Mouse (Mus musculus) heart, embryonic 10.5 days (tissue): ENCODE data around the gene B4galnt3. TPM values are rescaled to one million over a fixed set of nuclear protein-coding genes. Genes with fewer than 3 reads are reported as not detected.

Source experiments
- DNase-seq: peaks from one replicate; pipeline ENCODE4 v3.0.0-alpha.2; 2017; ENCODE audit warnings: low spot score
- H3K27ac ChIP-seq: fragments of 300-500 bp; sonication (generic); 2 replicates; pipeline ENCODE4 v1.5.1; 2016; ENCODE audit warnings: mild to moderate bottlenecking
- H3K27me3 ChIP-seq: fragments of 300-500 bp; sonication (generic); 2 replicates; pipeline ENCODE4 v1.6.1; 2016; ENCODE audit warnings: mild to moderate bottlenecking; ENCODE audit not compliant: poor library complexity, insufficient read depth, severe bottlenecking
- H3K36me3 ChIP-seq: fragments of 300-500 bp; sonication (generic); 2 replicates; pipeline ENCODE4 v1.6.1; 2016; ENCODE audit warnings: mild to moderate bottlenecking, moderate library complexity
- H3K4me1 ChIP-seq: fragments of 300-500 bp; sonication (generic); 2 replicates; pipeline ENCODE4 v1.6.1; 2016; ENCODE audit warnings: mild to moderate bottlenecking
- H3K4me3 ChIP-seq: fragments of 300-500 bp; sonication (generic); 2 replicates; pipeline ENCODE4 v1.5.1; 2016; ENCODE audit warnings: mild to moderate bottlenecking, moderate library complexity
- H3K9me3 ChIP-seq: fragments of 300-500 bp; sonication (generic); 2 replicates; pipeline ENCODE4 v1.6.1; 2016; ENCODE audit warnings: mild to moderate bottlenecking, moderate library complexity
- WGBS: fragments of 180-500 bp; shearing (Covaris S2); methylation state at CpG from one replicate; pipeline ENCODE4 v1.1.7; 2016; 5-methylcytosine and 5-hydroxymethylcytosine counted together
- polyA plus RNA-seq: library from polyadenylated mRNA; unstranded; fragments of >200 nt; fragmentation: Nextera tagmentation; extraction: Ambion mirVana; gene quantifications from 2 replicates; pipeline ENCODE4 v1.2.1, GENCODE M21; 2016

B4galnt3 gene
- polyA plus RNA-seq, 1 experiment from 2014 or later = 0.40 TPM

- H3K27ac ChIP-seq = peak overlapping the region; percentile 69
- 53% methylated on average over 12 of the region's 12 CpGs for whole genome bisulfite sequencing
- H3K36me3 ChIP-seq = no peaks in the 10 kb centered on the region
- no peak for DNase-seq
- peaks cover 35% of the 10 kb centered on the region for H3K4me1 ChIP-seq
- H3K27me3 ChIP-seq = no peaks in the 10 kb centered on the region
- no peaks in the 10 kb centered on the region for H3K9me3 ChIP-seq
- no peak overlapping the region for H3K4me3 ChIP-seq
Observed at GRCm38 (mm10) chr6:120262886-120263531, 31.4 kb downstream of the B4galnt3 start.

- Histone ChIP-seq H3K9me3 (no peaks in the 10 kb centered on the region), H3K27ac (no peak overlapping the region), H3K27me3 (no peaks in the 10 kb centered on the region), H3K4me3 (no peak overlapping the region), H3K36me3 (no peaks in the 10 kb centered on the region), H3K4me1 (peaks cover 40% of the 10 kb centered on the region)
- no peak for DNase-seq
- WGBS = 36% methylated on average over 9 of the region's 9 CpGs
Observed at GRCm38 (mm10) chr6:120259481-120259880, 34.9 kb downstream of the B4galnt3 start.

GRCm38 (mm10) chr6:120256431-120256935 lies 37.9 kb downstream of the B4galnt3 start:
- Histone ChIP-seq H3K9me3 (no peaks in the 10 kb centered on the region), H3K4me3 (no peak overlapping the region), H3K4me1 (peaks cover 11% of the 10 kb centered on the region), H3K27me3 (no peaks in the 10 kb centered on the region; the same call in 1 of the 2 replicates), H3K27ac (no peak overlapping the region), H3K36me3 (no peaks in the 10 kb centered on the region)
- WGBS = 57% methylated on average over 5 of the region's 5 CpGs
- DNase-seq = no peak

- H3K4me3 ChIP-seq = no peak overlapping the region
- peaks cover 10% of the 10 kb centered on the region; the same call in 1 of the 2 replicates for H3K4me1 ChIP-seq
- no peak for DNase-seq
- no peaks in the 10 kb centered on the region; the same call in 1 of the 2 replicates for H3K27me3 ChIP-seq
- no peaks in the 10 kb centered on the region for H3K36me3 ChIP-seq
- H3K9me3 ChIP-seq = no peaks in the 10 kb centered on the region
- H3K27ac ChIP-seq = no peak overlapping the region
- 91% methylated on average over 12 of the region's 12 CpGs for WGBS
Observed at GRCm38 (mm10) chr6:120255701-120256100, 38.7 kb downstream of the B4galnt3 start.

GRCm38 (mm10) chr6:120255144-120255543 lies 39.2 kb downstream of the B4galnt3 start:
- H3K27me3 ChIP-seq = no peaks in the 10 kb centered on the region; the same call in 1 of the 2 replicates
- H3K36me3 ChIP-seq = no peaks in the 10 kb centered on the region
- H3K9me3 ChIP-seq = no peaks in the 10 kb centered on the region
- no peak for DNase-seq
- no peak overlapping the region for H3K27ac ChIP-seq
- 49% methylated on average over 4 of the region's 4 CpGs for WGBS
- H3K4me3 ChIP-seq = no peak overlapping the region
- peaks cover 10% of the 10 kb centered on the region; the same call in 1 of the 2 replicates for H3K4me1 ChIP-seq

- Histone ChIP-seq H3K4me1 (peaks cover 10% of the 10 kb centered on the region; the same call in 1 of the 2 replicates), H3K27me3 (no peaks in the 10 kb centered on the region; the same call in 1 of the 2 replicates), H3K4me3 (no peak overlapping the region), H3K9me3 (no peaks in the 10 kb centered on the region), H3K36me3 (no peaks in the 10 kb centered on the region), H3K27ac (no peak overlapping the region)
- no peak for DNase-seq
- WGBS = 57% methylated on average over 4 of the region's 4 CpGs
Observed at GRCm38 (mm10) chr6:120254640-120255039, 39.7 kb downstream of the B4galnt3 start.

- no peaks in the 10 kb centered on the region for H3K9me3 ChIP-seq
- no peak overlapping the region for H3K4me3 ChIP-seq
- no peaks in the 10 kb centered on the region; the same call in 1 of the 2 replicates for H3K27me3 ChIP-seq
- no peak for DNase-seq
- 76% methylated on average over 2 of the region's 2 CpGs for WGBS
- H3K36me3 ChIP-seq = no peaks in the 10 kb centered on the region
- H3K4me1 ChIP-seq = peaks cover 10% of the 10 kb centered on the region; the same call in 1 of the 2 replicates
- no peak overlapping the region for H3K27ac ChIP-seq
Observed at GRCm38 (mm10) chr6:120252741-120253140, 41.6 kb downstream of the B4galnt3 start.

- Histone ChIP-seq H3K4me3 (no peak overlapping the region), H3K36me3 (no peaks in the 10 kb centered on the region), H3K27ac (no peak overlapping the region), H3K9me3 (no peaks in the 10 kb centered on the region), H3K27me3 (no peaks in the 10 kb centered on the region; the same call in 1 of the 2 replicates), H3K4me1 (peaks cover 10% of the 10 kb centered on the region; the same call in 1 of the 2 replicates)
- WGBS = 72% methylated on average over 7 of the region's 7 CpGs
- no peak for DNase-seq
Observed at GRCm38 (mm10) chr6:120251010-120251409, 43.3 kb downstream of the B4galnt3 start.

- no peak overlapping the region for H3K27ac ChIP-seq
- no peaks in the 10 kb centered on the region for H3K9me3 ChIP-seq
- no peaks in the 10 kb centered on the region for H3K36me3 ChIP-seq
- no peaks in the 10 kb centered on the region; the same call in 1 of the 2 replicates for H3K27me3 ChIP-seq
- H3K4me1 ChIP-seq = 0 out of 2 replicates have a peak, but pooled peaks cover 2% of the 10 kb centered on the region
- WGBS = 67% methylated on average over 5 of the region's 5 CpGs
- H3K4me3 ChIP-seq = no peak overlapping the region
- no peak for DNase-seq
Observed at GRCm38 (mm10) chr6:120249831-120250230, 44.5 kb downstream of the B4galnt3 start.

- DNase-seq = no peak
- Histone ChIP-seq H3K4me1 (peaks cover 3% of the 10 kb centered on the region; the same call in 1 of the 2 replicates), H3K36me3 (no peaks in the 10 kb centered on the region), H3K27me3 (no peaks in the 10 kb centered on the region), H3K4me3 (no peak overlapping the region), H3K9me3 (no peaks in the 10 kb centered on the region), H3K27ac (no peak overlapping the region)
- 70% methylated on average over 5 of the region's 5 CpGs for WGBS
Observed at GRCm38 (mm10) chr6:120246676-120247075, 47.7 kb downstream of the B4galnt3 start.

GRCm38 (mm10) chr6:120243250-120243649 lies 51.1 kb downstream of the B4galnt3 start:
- peaks cover 8% of the 10 kb centered on the region for H3K4me1 ChIP-seq
- H3K4me3 ChIP-seq = no peak overlapping the region
- no peaks in the 10 kb centered on the region for H3K36me3 ChIP-seq
- DNase-seq = no peak
- H3K27ac ChIP-seq = no peak overlapping the region
- no peaks in the 10 kb centered on the region for H3K9me3 ChIP-seq
- H3K27me3 ChIP-seq = peaks cover 4% of the 10 kb centered on the region; the same call in 1 of the 2 replicates
- 78% methylated on average over 8 of the region's 8 CpGs for WGBS

GRCm38 (mm10) chr6:120242530-120242929 lies 51.8 kb downstream of the B4galnt3 start:
- H3K4me1 ChIP-seq = peaks cover 8% of the 10 kb centered on the region
- DNase-seq = no peak
- peaks cover 4% of the 10 kb centered on the region; the same call in 1 of the 2 replicates for H3K27me3 ChIP-seq
- WGBS = 79% methylated on average over 8 of the region's 8 CpGs
- no peak overlapping the region for H3K27ac ChIP-seq
- no peaks in the 10 kb centered on the region for H3K36me3 ChIP-seq
- H3K9me3 ChIP-seq = no peaks in the 10 kb centered on the region
- H3K4me3 ChIP-seq = no peak overlapping the region

GRCm38 (mm10) chr6:120241453-120241852 lies 52.9 kb downstream of the B4galnt3 start:
- Histone ChIP-seq H3K4me3 (no peak overlapping the region), H3K9me3 (no peaks in the 10 kb centered on the region), H3K4me1 (peaks cover 8% of the 10 kb centered on the region), H3K27ac (no peak overlapping the region), H3K27me3 (peaks cover 4% of the 10 kb centered on the region; the same call in 1 of the 2 replicates), H3K36me3 (no peaks in the 10 kb centered on the region)
- no peak for DNase-seq
- 88% methylated on average over 12 of the region's 12 CpGs for WGBS
